Mouse (Mus musculus): ENCODE data around the gene Ewsr1. TPM values are rescaled to one million over a fixed set of nuclear protein-coding genes. Genes with fewer than 3 reads are reported as not detected.

Ewsr1 gene
- total RNA-seq, 4 experiments from 2014 or later = 291 to 340 (median 310) TPM

DNA sequence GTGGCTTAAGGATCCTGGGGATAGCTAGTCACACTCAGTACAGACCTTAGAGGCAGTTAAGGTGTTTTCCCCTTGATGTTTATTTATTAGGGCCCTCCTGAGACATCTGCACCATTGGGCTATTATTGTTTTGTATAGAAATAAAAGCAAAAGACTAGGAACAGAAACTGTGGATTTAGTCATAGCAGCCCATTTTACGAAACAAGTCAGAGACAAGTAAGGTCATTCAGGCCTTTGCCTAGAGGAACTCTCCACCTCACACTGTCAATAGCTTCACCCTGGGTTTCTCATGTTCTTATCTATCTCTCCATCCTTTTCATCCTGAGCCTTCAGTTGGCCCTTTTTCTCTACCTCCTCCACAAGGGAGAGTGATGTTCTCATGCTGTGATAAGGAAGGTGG lies 74.0 kb downstream of the Ewsr1 start:
- no peak for DNase-seq (ENCODE audit: low spot score in 2 of 2)

Small RNA genes lying within 50 kb of the gene (microRNA-seq; reads per million reads assigned to microRNA genes)
- gene Gm47296 = 0 reads per million in 2 experiments

Other genes starting within 250 kb of the Ewsr1 start
- 10 to 100 TPM; 70.7 to 72.2 (median 71.5) TPM for gene Nf2, start 249.7 kb downstream of the Ewsr1 start, total RNA-seq (2022)
- 100 to 1,000 TPM in 2 of 4 experiments, 10 to 100 TPM in 2; 85.0 to 108 (median 97.1) TPM for gene Nipsnap1, start 225.3 kb downstream of the Ewsr1 start, total RNA-seq (2022)
- gene Thoc5, start 203.9 kb downstream of the Ewsr1 start, total RNA-seq (2022) = 10 to 100 TPM; 37.1 to 41.4 (median 39.1) TPM
- 10 to 100 TPM; 44.7 to 52.3 (median 48.7) TPM for gene Nefh, start 151.2 kb downstream of the Ewsr1 start, total RNA-seq (2022)
- 100 to 1,000 TPM; 152 to 184 (median 173) TPM for gene Ap1b1, start 112.4 kb downstream of the Ewsr1 start, total RNA-seq (2022)
- 10 to 100 TPM; 49.0 to 60.5 (median 53.2) TPM for gene Rasl10a, start 41.1 kb downstream of the Ewsr1 start, total RNA-seq (2022)
- 10 to 100 TPM; 71.8 to 78.4 (median 75.3) TPM for gene Gas2l1, start 33.9 kb downstream of the Ewsr1 start, total RNA-seq (2022)
- gene Rhbdd3, start 340 bp downstream of the Ewsr1 start, total RNA-seq (2022) = 10 to 100 TPM; 20.1 to 26.8 (median 22.0) TPM
- 1 to 10 TPM; 4.0 to 7.2 (median 5.3) TPM for gene Emid1, start 53.0 kb upstream of the Ewsr1 start, total RNA-seq (2022)
- 10 to 100 TPM; 15.0 to 16.7 (median 15.7) TPM for gene Kremen1, start 162.3 kb upstream of the Ewsr1 start, total RNA-seq (2022)